ENCODE assay signal across 8 mouse cellular contexts in genomic region chr2:12292023-12292820, GRCm38 (mm10). TPM values are rescaled to one million over a fixed set of nuclear protein-coding genes. Genes with fewer than 3 reads are reported as not detected.
A peak's percentile ranks its signal among the peaks of the same experiment; 100 is the strongest.
DNase-seq lines count a peak whose midpoint lies in the region; ATAC-seq lines count a peak whose summit lies in the region.
"Had no signal": no experiment of that assay in that cellular context is flagged by ENCODE, and none has a peak within 500 bp of the region (broad histone marks: within the 10 kb centered on the region; RNA-seq: fewer than 3 reads in every experiment).

No protein-coding gene starts in this region.

- peak; percentile 48 to 65 for DNase-seq in frontal cortex, postnatal 25 days (ENCODE audit: low spot score in 2 of 2)
- DNase-seq in left cerebral cortex, adult 18-20 months (ENCODE audit: low spot score in 2 of 2) = peak; percentile 83 to 92
- no peak for DNase-seq in lung, adult 18-20 months
- no peak for DNase-seq in thymus, adult 18-20 months

- H3K4me2 ChIP-seq in embryonic facial prominence, embryonic 15.5 days (replicated peaks) = no peak overlapping the region
- no peak overlapping the region for H3K4me2 ChIP-seq in neural tube, embryonic 15.5 days

- no peaks in the 10 kb centered on the region for H3K9me3 ChIP-seq in embryonic facial prominence, embryonic 15.5 days (replicated peaks)
- no peaks in the 10 kb centered on the region for H3K9me3 ChIP-seq in neural tube, embryonic 15.5 days (replicated peaks)

- H3K4me1 ChIP-seq in embryonic facial prominence, embryonic 15.5 days = peaks cover 21% of the 10 kb centered on the region
- H3K4me1 ChIP-seq in neural tube, embryonic 15.5 days = no peaks in the 10 kb centered on the region

- no peak overlapping the region for H3K9ac ChIP-seq in embryonic facial prominence, embryonic 15.5 days
- H3K9ac ChIP-seq in neural tube, embryonic 15.5 days (replicated peaks) = no peak overlapping the region

- H3K27ac ChIP-seq in embryonic facial prominence, embryonic 15.5 days (replicated peaks) = no peak overlapping the region
- no peak overlapping the region for H3K27ac ChIP-seq in neural tube, embryonic 15.5 days (replicated peaks)
- H3K27ac ChIP-seq: macrophage had no signal

- no peaks in the 10 kb centered on the region for H3K27me3 ChIP-seq in embryonic facial prominence, embryonic 15.5 days
- H3K27me3 ChIP-seq in neural tube, embryonic 15.5 days (replicated peaks) = no peaks in the 10 kb centered on the region

- ATAC-seq in embryonic facial prominence, embryonic 15.5 days (ENCODE audit: insufficient number of reproducible peaks, low FRiP score, low TSS enrichment, low read depth) = peak; percentile 66; the same call in 1 of the 2 replicates
- ATAC-seq in neural tube, embryonic 15.5 days (ENCODE audit: low FRiP score) = peak; percentile 88
- no peak for ATAC-seq in megakaryocyte-erythroid progenitor cell, adult 5-6 weeks (replicated peaks; ENCODE audit: low FRiP score, low TSS enrichment, poor library complexity, severe bottlenecking)

- H3K36me3 ChIP-seq in embryonic facial prominence, embryonic 15.5 days = no peaks in the 10 kb centered on the region
- no peaks in the 10 kb centered on the region for H3K36me3 ChIP-seq in neural tube, embryonic 15.5 days

- H3K4me3 ChIP-seq in embryonic facial prominence, embryonic 15.5 days (replicated peaks) = no peak overlapping the region
- H3K4me3 ChIP-seq in neural tube, embryonic 15.5 days (replicated peaks) = no peak overlapping the region

- WGBS in embryonic facial prominence, embryonic 15.5 days = 39% methylated on average over 8 of the region's 8 CpGs
- 34% methylated on average over 8 of the region's 8 CpGs for WGBS in neural tube, embryonic 15.5 days

RNA-seq across cellular contexts. Expression of gene Itga8, which starts 9.5 kb away (rescaled TPM):
- polyA plus RNA-seq in embryonic facial prominence, embryonic 15.5 days (2015; fragmentation: Nextera tagmentation; extraction: Ambion mirVana) = 17.8 and 18.6 TPM in 2 replicates
- 10 to 100 TPM in 1 of 2 experiments, 1 to 10 TPM in 1; 8.7 to 11.8 TPM for total RNA-seq in left cerebral cortex, adult 18-20 months (2021)
- 4.3 and 4.6 TPM in 2 replicates for polyA plus RNA-seq in neural tube, embryonic 15.5 days (2015; fragmentation: Nextera tagmentation; extraction: Ambion mirVana)
- total RNA-seq in megakaryocyte-erythroid progenitor cell, adult 5-6 weeks (2014; fragmentation: Nextera tagmentation) = not detected in 2 replicates
- total RNA-seq in megakaryocyte-erythroid progenitor cell, adult 5-6 weeks (2017) = 0.76 TPM in 1 of 2 replicates, not detected in the other

Comparison
In these comparisons a context has a peak if more than half of its experiments do, and no peak if none do; other contexts are left out.
1. DNase-seq: peak in frontal cortex, postnatal 25 days (2 of 2) and left cerebral cortex, adult 18-20 months (2 of 2); none in lung, adult 18-20 months (0 of 2) and thymus, adult 18-20 months (0 of 2).
2. RNA of gene Itga8, which starts 9.5 kb away (total RNA-seq): 8.7 to 11.8 TPM in left cerebral cortex, adult 18-20 months; 0.76 TPM in megakaryocyte-erythroid progenitor cell, adult 5-6 weeks; every median in the first group is over 4 times any median in the second.